Mouse (Mus musculus): Measurements from ENCODE around the gene Gm21822.
"Not testable (repeated sequence)": the region's sequence is repeated elsewhere in the genome, so short reads cannot be mapped to it uniquely, and the experiment has no call there.

Gene Gm21822

GRCm38 (mm10) chrY:18654182-18654581 lies at the start of gene Gm21822:
Gene Gm21822 (plus strand): TSS chrY:18654482.
- not testable (repeated sequence) for DNase-seq (ENCODE audit: low spot score in 2 of 2)

Data from spleen, postnatal 14 days (tissue).